Mouse (Mus musculus) erythroblast, embryonic 14.5 days (primary cell): ENCODE results near the gene Erc2.

Experiments
- GATA1 ChIP-seq: IDR thresholded peaks from 2 replicates; pipeline ENCODE4 v1.6.1; 2012; ENCODE audit warnings: low read length, inconsistent platforms, mixed read lengths
- TAL1 ChIP-seq: IDR thresholded peaks from 3 replicates; pipeline ENCODE4 v1.6.1; 2012; ENCODE audit warnings: low read length, inconsistent platforms, mixed read lengths

GRCm38 (mm10) chr14:28399897-28400296 is 777.7 kb downstream of the Erc2 start:
- no peak for TF ChIP-seq TAL1
- no peak for TF ChIP-seq GATA1
